Mouse (Mus musculus) urinary bladder, postnatal 36 days (tissue): ENCODE measurements around the gene Calml4.

Source experiments
- DNase-seq, 2 experiments: peaks; one replicate each; pipeline ENCODE4 v3.0.0; 2022; ENCODE audit warnings: low spot score in 2 of 2, mixed read lengths in 1 of 2

The Calml4 gene

GRCm38 (mm10) chr9:62901736-62902135, 43.9 kb downstream of the Calml4 start:
- no peak for DNase-seq

- DNase-seq = no peak
Observed at GRCm38 (mm10) chr9:62903841-62904240, 46.0 kb downstream of the Calml4 start.

- no peak for DNase-seq
Observed at GRCm38 (mm10) chr9:62905039-62905438, 47.2 kb downstream of the Calml4 start.

- no peak for DNase-seq
Observed at GRCm38 (mm10) chr9:62913390-62914069, 55.6 kb downstream of the Calml4 start.

GRCm38 (mm10) chr9:62917059-62917458, 59.2 kb downstream of the Calml4 start:
- no peak for DNase-seq

GRCm38 (mm10) chr9:62920877-62921276, 63.0 kb downstream of the Calml4 start:
- DNase-seq = no peak

GRCm38 (mm10) chr9:62924886-62925610, 67.2 kb downstream of the Calml4 start:
- no peak for DNase-seq
